Mouse (Mus musculus): ENCODE results near the gene Ncoa1. TPM values are rescaled to one million over a fixed set of nuclear protein-coding genes. Genes with fewer than 3 reads are reported as not detected.

Gene Ncoa1
- polyA plus RNA-seq, 1 experiment from 2014 or later, result 9.1 TPM

DNA sequence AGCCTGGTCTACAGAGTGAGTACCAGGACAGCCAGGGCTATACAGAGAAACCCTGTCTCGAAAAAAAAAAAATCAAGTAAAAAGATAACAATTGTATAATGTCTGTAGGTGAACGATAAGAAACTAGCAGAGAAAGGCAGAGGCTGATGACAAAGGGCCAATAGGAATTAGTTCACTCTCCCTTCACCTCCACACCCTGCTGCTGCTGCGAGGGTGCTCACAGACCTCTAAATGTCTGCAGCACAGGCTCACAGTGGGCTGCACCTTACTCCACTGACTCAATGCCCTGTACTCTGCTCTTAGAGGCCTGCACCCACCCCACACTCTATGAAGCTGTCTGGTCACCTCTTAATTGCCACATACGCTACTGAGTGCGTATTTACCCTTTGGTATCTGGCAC, 45.0 kb downstream of the Ncoa1 start:
- H3K4me3 ChIP-seq, result no peak overlapping the region
- H3K4me1 ChIP-seq, result no peaks in the 10 kb centered on the region
- H3K4me2 ChIP-seq, result no peak overlapping the region
- ATAC-seq (ENCODE audit: borderline replicate concordance, extremely low read depth, low FRiP score, low TSS enrichment), result no peak
- H3K27ac ChIP-seq, result no peak overlapping the region
- H3K9ac ChIP-seq, result no peak overlapping the region
- 85% methylated on average over 5 of the region's 5 CpGs for WGBS
- no peaks in the 10 kb centered on the region for H3K36me3 ChIP-seq
- no peaks in the 10 kb centered on the region for H3K9me3 ChIP-seq
- no peaks in the 10 kb centered on the region for H3K27me3 ChIP-seq

DNA sequence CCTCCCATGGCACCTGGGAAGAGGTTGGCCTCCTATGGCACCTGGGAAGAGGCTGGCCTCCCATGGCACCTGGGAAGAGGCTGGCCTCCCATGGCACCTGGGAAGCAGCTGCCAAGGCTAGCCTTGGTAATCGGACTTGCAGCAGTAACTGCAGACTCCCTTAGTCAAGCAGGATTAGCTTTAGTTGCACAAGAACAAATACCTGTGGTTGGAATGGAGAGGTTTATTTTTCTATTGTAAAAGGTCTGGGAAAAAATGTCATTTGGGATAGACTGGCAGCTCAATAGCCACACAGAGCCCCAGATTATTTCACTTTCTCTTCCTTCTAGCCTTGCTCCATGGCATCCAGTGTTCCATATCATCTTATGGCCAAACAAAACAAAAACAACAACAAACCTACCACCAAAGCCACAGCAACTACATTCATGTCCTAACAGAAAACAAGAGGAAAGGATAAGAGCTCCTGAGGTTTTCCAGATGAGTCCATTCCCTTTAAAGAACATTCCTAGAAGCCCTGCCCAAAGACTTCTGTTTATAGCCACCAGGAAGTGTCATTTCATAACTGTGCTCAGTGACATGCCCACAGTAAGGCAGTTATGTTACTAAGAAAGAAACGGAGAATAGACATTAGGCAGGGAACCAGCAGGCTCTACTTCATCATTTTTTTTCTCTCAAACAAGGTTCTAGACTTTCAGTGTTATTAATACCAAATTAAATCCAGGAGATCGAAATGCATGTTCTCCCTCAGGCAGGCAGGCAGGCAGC, 46.7 kb downstream of the Ncoa1 start:
- no peak overlapping the region for H3K9ac ChIP-seq
- WGBS, result 66% methylated on average over 3 of the region's 3 CpGs
- no peak for ATAC-seq (ENCODE audit: borderline replicate concordance, extremely low read depth, low FRiP score, low TSS enrichment)

DNA sequence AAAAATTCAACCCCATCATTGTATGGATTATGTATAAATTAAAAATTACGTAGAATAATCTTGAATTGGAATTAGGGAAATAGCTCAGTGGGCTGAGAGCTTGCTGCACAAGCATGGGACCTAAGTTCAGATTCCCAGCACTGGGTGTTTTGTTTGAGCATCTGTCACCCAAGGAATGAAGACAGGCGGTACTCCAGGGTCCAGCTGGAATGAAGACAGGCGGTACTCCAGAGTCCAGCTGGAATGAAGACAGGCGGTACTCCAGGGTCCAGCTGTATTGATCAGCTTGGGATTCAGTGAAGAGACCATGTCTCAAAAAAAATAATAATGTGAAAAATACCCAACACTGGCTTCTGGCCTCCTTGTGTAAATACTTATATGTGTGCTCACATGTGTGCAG, 58.2 kb downstream of the Ncoa1 start:
- ATAC-seq (ENCODE audit: borderline replicate concordance, extremely low read depth, low FRiP score, low TSS enrichment), result no peak
- no peak overlapping the region for H3K27ac ChIP-seq
- H3K36me3 ChIP-seq, result no peaks in the 10 kb centered on the region
- WGBS, result 77% methylated on average over 4 of the region's 4 CpGs
- H3K4me2 ChIP-seq, result no peak overlapping the region
- no peaks in the 10 kb centered on the region for H3K27me3 ChIP-seq
- H3K4me3 ChIP-seq, result no peak overlapping the region
- H3K9me3 ChIP-seq, result no peaks in the 10 kb centered on the region
- no peak overlapping the region for H3K9ac ChIP-seq
- H3K4me1 ChIP-seq, result no peaks in the 10 kb centered on the region

More for the DNA sequence above, 46.7 kb downstream of the Ncoa1 start:
- Histone ChIP-seq H3K36me3 (no peaks in the 10 kb centered on the region), H3K4me3 (no peak overlapping the region), H3K4me2 (no peak overlapping the region), H3K4me1 (no peaks in the 10 kb centered on the region), H3K9me3 (no peaks in the 10 kb centered on the region), H3K27ac (no peak overlapping the region), H3K27me3 (no peaks in the 10 kb centered on the region)

DNA sequence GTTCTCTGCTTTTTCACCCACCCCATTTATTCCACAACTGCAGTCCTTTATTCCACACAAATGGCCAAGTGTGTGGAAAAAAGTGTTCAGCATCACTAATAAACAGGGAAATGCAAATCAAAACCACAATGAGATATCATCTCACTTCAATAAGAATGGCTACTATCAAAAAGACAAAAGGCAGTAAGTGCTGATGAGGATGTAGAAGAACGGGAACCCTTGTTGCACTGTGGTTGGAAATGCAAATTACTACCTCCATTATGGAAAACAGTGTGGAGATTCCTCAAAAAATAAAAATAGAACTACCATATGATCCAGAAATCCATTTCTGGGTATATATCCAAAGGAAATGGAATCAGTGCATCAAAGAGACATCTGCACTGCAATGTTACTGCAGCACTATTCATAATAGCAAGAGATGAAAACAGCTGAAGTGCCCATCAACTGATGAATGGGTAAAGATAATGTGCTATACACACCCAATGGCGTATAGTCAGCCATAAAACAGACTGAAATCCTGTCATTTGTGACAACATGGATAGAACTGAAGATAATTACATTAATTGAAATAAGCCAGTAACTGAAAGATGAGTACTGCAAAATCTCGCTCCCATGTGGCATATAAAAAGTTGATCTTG, 59.2 kb downstream of the Ncoa1 start:
- Histone ChIP-seq H3K9me3 (no peaks in the 10 kb centered on the region), H3K27ac (no peak overlapping the region), H3K36me3 (no peaks in the 10 kb centered on the region), H3K4me1 (no peaks in the 10 kb centered on the region), H3K27me3 (no peaks in the 10 kb centered on the region), H3K4me3 (no peak overlapping the region), H3K4me2 (no peak overlapping the region), H3K9ac (no peak overlapping the region)
- 81% methylated on average over 3 of the region's 3 CpGs for WGBS
- no peak for ATAC-seq (ENCODE audit: borderline replicate concordance, extremely low read depth, low FRiP score, low TSS enrichment)

DNA sequence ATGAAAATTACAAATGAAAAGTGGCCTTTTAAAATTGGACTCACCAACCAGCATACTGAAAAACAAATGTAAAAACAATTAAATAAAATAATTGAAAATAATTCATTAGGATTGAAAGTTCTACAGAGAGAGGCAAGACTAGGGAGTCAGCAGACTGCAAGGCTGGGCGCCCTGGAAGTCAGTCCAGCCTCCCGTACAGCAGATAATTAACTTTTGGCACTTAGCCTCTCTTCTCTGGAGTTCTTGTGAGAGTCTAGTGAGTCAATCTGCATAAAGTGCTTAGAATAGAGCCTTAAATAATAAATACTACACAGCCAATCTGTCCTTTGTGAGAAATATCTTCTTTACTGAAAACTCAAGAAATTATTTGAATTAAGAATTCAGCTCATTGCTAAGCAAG, 69.9 kb downstream of the Ncoa1 start:
- ATAC-seq (ENCODE audit: borderline replicate concordance, extremely low read depth, low FRiP score, low TSS enrichment), result no peak
- H3K27ac ChIP-seq, result no peak overlapping the region
- H3K36me3 ChIP-seq, result no peaks in the 10 kb centered on the region
- H3K9ac ChIP-seq, result no peak overlapping the region
- no peaks in the 10 kb centered on the region for H3K27me3 ChIP-seq
- no peak overlapping the region for H3K4me3 ChIP-seq
- no peaks in the 10 kb centered on the region for H3K9me3 ChIP-seq
- no peaks in the 10 kb centered on the region for H3K4me1 ChIP-seq
- 69% methylated on average over 2 of the region's 2 CpGs for WGBS
- no peak overlapping the region for H3K4me2 ChIP-seq

DNA sequence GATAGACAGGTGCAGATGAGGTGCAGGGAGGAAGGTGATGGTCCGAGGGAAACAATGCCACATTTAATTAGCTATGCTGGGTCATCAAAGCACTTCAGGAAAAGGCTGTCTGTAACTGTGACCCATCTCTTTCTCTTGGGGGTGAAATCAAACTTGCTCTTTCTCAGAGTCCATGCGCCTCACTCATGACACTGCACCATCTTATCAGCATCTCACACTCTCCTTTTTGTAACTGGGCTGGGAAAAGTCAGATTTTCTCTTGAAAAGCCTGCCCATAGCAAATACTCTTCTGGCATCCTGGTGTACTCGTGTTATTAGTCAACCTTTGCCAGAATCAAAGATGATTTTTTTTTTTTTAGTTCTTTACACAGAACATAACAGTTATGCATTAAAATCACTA, 70.8 kb downstream of the Ncoa1 start:
- no peak overlapping the region for H3K4me2 ChIP-seq
- ATAC-seq (ENCODE audit: borderline replicate concordance, extremely low read depth, low FRiP score, low TSS enrichment), result no peak
- H3K36me3 ChIP-seq, result no peaks in the 10 kb centered on the region
- no peak overlapping the region for H3K9ac ChIP-seq
- H3K9me3 ChIP-seq, result no peaks in the 10 kb centered on the region
- 76% methylated on average over 3 of the region's 3 CpGs for WGBS
- H3K4me1 ChIP-seq, result no peaks in the 10 kb centered on the region
- no peak overlapping the region for H3K4me3 ChIP-seq
- no peaks in the 10 kb centered on the region for H3K27me3 ChIP-seq
- no peak overlapping the region for H3K27ac ChIP-seq

DNA sequence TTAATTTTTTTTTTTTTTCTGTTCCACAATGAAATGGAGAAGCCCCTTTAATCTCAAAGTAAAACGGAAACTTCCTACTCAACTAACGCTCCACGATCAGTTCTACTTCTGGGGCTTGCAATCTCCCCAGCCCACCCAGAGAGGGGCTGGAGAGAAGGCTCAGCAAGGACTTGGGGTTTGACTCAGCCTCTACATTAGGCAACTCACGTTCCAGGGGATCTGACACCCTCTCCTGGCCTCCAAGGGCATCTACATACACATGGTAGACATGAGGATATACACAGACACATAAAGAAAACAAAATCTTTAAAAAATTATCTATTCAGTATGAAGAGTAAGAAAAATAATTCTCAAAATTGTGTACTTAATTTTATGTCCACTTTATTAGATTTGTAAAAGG, 73.8 kb downstream of the Ncoa1 start:
- no peak overlapping the region for H3K4me2 ChIP-seq
- H3K9me3 ChIP-seq, result no peaks in the 10 kb centered on the region
- 62% methylated on average over 4 of the region's 4 CpGs for WGBS
- ATAC-seq (ENCODE audit: borderline replicate concordance, extremely low read depth, low FRiP score, low TSS enrichment), result no peak
- H3K27me3 ChIP-seq, result no peaks in the 10 kb centered on the region
- no peak overlapping the region for H3K4me3 ChIP-seq
- H3K36me3 ChIP-seq, result no peaks in the 10 kb centered on the region
- no peak overlapping the region for H3K9ac ChIP-seq
- no peaks in the 10 kb centered on the region for H3K4me1 ChIP-seq
- H3K27ac ChIP-seq, result no peak overlapping the region

DNA sequence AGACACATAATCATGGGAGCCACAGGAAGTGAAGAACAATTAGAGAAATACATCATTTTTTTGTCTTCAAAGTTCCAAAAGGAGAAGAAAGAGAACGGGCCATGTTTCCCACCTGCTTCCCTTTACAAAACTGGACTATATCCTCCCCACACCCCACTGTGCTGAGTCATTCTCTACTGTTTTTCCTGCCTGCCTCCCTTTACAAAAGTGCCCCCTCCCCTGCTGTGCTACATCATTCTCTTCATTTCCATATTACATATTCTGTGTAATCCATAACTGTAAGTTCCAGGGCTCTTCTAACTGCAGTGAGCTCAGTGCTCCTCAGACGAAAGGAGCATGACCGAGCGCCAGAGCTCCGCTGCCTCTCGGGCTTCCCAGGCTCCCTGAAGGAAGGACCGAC, 80.8 kb downstream of the Ncoa1 start:
- Histone ChIP-seq H3K4me1 (no peaks in the 10 kb centered on the region), H3K36me3 (no peaks in the 10 kb centered on the region), H3K9ac (no peak overlapping the region), H3K4me2 (no peak overlapping the region), H3K4me3 (no peak overlapping the region), H3K27me3 (no peaks in the 10 kb centered on the region), H3K27ac (no peak overlapping the region), H3K9me3 (no peaks in the 10 kb centered on the region)
- 83% methylated on average over 7 of the region's 7 CpGs for WGBS
- no peak for ATAC-seq (ENCODE audit: borderline replicate concordance, extremely low read depth, low FRiP score, low TSS enrichment)

DNA sequence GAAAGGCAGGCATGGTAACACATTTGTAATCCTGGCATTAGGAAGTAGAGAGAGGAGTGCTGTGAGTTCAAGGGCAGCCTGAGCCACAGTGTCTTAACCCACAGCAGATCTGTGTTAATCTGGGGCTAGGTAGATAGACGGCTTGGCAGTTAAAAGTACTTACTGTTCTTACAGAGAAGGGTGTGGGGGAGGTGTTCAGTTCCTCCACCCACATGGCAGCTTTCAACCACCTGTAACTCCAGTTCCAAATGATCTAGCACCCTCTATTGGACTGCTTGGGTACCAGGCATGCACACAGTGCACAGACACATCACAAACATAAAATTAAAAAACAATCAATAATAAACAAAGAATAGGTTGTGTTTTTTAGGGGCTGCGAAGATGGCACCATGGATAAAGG, 84.4 kb downstream of the Ncoa1 start:
- Histone ChIP-seq H3K4me1 (no peaks in the 10 kb centered on the region), H3K27me3 (no peaks in the 10 kb centered on the region), H3K9me3 (no peaks in the 10 kb centered on the region), H3K27ac (no peak overlapping the region), H3K4me3 (no peak overlapping the region), H3K4me2 (no peak overlapping the region), H3K9ac (no peak overlapping the region), H3K36me3 (no peaks in the 10 kb centered on the region)
- no peak for ATAC-seq (ENCODE audit: borderline replicate concordance, extremely low read depth, low FRiP score, low TSS enrichment)
- WGBS, result 69% methylated on average over 2 of the region's 2 CpGs

DNA sequence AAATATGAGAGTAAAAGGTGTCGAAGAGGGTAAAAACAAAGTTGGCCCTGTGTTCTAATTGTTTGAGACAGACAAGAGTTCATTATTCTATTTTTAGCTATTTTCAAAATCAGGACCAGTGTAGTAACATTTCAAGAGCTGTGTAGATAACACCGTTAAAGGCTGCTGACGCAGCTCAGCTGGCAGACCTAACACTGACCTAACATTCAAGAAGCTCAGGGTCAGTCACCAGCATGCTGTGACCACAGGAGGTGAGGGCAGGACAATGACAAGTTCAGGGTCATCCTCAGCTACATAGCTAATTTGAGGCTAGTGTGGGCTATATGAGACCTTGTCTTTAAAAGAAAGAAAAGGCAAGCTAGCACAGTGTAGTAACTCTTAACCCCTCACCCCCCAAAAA, 84.9 kb downstream of the Ncoa1 start:
- H3K36me3 ChIP-seq, result no peaks in the 10 kb centered on the region
- ATAC-seq (ENCODE audit: borderline replicate concordance, extremely low read depth, low FRiP score, low TSS enrichment), result no peak
- H3K9me3 ChIP-seq, result no peaks in the 10 kb centered on the region
- H3K4me2 ChIP-seq, result no peak overlapping the region
- H3K9ac ChIP-seq, result no peak overlapping the region
- H3K4me1 ChIP-seq, result no peaks in the 10 kb centered on the region
- 57% methylated on average over 3 of the region's 3 CpGs for WGBS
- no peak overlapping the region for H3K27ac ChIP-seq
- H3K4me3 ChIP-seq, result no peak overlapping the region
- H3K27me3 ChIP-seq, result no peaks in the 10 kb centered on the region

DNA sequence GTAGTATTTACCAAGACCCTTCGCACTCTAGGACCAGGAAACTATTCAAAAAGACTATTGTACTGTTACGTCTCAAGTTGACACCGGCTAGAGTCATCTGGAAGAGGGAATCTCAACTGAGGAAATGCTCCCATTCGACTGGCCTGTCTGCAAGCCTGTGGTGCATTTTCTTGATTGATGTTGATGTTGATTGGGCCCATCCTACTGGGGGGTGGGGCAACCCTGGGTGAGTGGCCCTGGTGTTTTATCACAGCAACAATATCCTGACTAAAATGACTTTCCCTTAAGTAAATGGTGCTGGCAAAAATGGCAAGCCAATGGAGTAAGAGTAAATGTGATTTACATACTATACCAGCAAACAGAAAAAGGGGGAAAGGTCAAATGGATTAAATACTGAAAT, 85.7 kb downstream of the Ncoa1 start:
- H3K36me3 ChIP-seq, result no peaks in the 10 kb centered on the region
- ATAC-seq (ENCODE audit: borderline replicate concordance, extremely low read depth, low FRiP score, low TSS enrichment), result no peak
- no peak overlapping the region for H3K9ac ChIP-seq
- no peak overlapping the region for H3K4me3 ChIP-seq
- no peaks in the 10 kb centered on the region for H3K27me3 ChIP-seq
- no peaks in the 10 kb centered on the region for H3K9me3 ChIP-seq
- no peaks in the 10 kb centered on the region for H3K4me1 ChIP-seq
- 46% methylated on average over 4 of the region's 4 CpGs for WGBS
- no peak overlapping the region for H3K27ac ChIP-seq
- no peak overlapping the region for H3K4me2 ChIP-seq

DNA sequence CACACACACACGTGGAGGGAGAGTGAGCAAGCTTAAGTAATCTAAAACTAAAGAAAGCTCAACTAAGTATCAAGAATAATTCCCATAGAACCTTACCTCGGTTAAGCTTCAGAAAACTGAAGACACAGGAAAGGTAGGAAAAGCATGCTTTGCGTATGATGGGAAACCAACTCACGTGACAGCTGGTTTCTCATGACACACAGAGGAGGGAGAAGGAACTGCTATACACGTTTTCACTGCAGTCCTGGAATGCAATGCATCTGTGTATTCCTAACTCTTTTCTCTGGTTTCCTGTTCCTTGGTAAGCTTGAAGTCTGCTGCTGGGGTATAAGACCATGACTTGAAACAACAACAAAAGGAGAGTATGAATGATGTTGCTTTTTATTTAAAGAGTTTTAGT, 86.3 kb downstream of the Ncoa1 start:
- H3K36me3 ChIP-seq, result no peaks in the 10 kb centered on the region
- H3K9me3 ChIP-seq, result no peaks in the 10 kb centered on the region
- no peak overlapping the region for H3K9ac ChIP-seq
- H3K4me2 ChIP-seq, result no peak overlapping the region
- no peaks in the 10 kb centered on the region for H3K4me1 ChIP-seq
- H3K4me3 ChIP-seq, result no peak overlapping the region
- no peak for ATAC-seq (ENCODE audit: borderline replicate concordance, extremely low read depth, low FRiP score, low TSS enrichment)
- WGBS, result 48% methylated on average over 5 of the region's 5 CpGs
- no peaks in the 10 kb centered on the region for H3K27me3 ChIP-seq
- no peak overlapping the region for H3K27ac ChIP-seq
